Mouse (Mus musculus) layer of hippocampus, postnatal 25 days (tissue): ENCODE results near the gene Mapkapk3. TPM values are rescaled to one million over a fixed set of nuclear protein-coding genes. Genes with fewer than 3 reads are reported as not detected.

Experiments used
- DNase-seq, 2 experiments: peaks; one replicate each; pipeline ENCODE4 v3.0.0; 2022; ENCODE audit warnings: mixed read lengths in 2 of 2, low spot score in 1 of 2; ENCODE audit errors: extremely low spot score in 1 of 2
- total RNA-seq, 2 experiments: library from RNA; stranded (reverse); gene quantifications; 2 replicates each; pipeline ENCODE4 v1.2.3; 2021

The Mapkapk3 gene
- 1 to 10 TPM; 2.1 to 3.1 TPM for total RNA-seq

GRCm38 (mm10) chr9:107289211-107290076 is at the start of gene Mapkapk3:
TSS of gene Mapkapk3 (minus strand) at chr9:107289877.
- peak in 1 of 2 experiments; percentile 40 for DNase-seq

GRCm38 (mm10) chr9:107338172-107338883 is 48.7 kb upstream of the Mapkapk3 start, which contains the start of gene Hemk1:
TSS of gene Hemk1 (minus strand) at chr9:107338350.
- DNase-seq, result peak; percentile 68 to 76

- no peak for DNase-seq
These were observed 46.7 kb upstream of the Mapkapk3 start for GRCm38 (mm10) chr9:107336386-107336785.

- DNase-seq, result peak; percentile 42 to 66
These were observed 46.2 kb upstream of the Mapkapk3 start for GRCm38 (mm10) chr9:107335909-107336308.

GRCm38 (mm10) chr9:107335046-107335445 is 45.4 kb upstream of the Mapkapk3 start:
- DNase-seq, result no peak

- no peak for DNase-seq
These were observed 44.7 kb upstream of the Mapkapk3 start for GRCm38 (mm10) chr9:107334356-107334755.

GRCm38 (mm10) chr9:107333686-107334085 is 44.0 kb upstream of the Mapkapk3 start:
- DNase-seq, result no peak

GRCm38 (mm10) chr9:107330791-107331190 is 41.1 kb upstream of the Mapkapk3 start:
- DNase-seq, result no peak

- no peak for DNase-seq
These were observed 38.4 kb upstream of the Mapkapk3 start for GRCm38 (mm10) chr9:107327879-107328620.

- DNase-seq, result no peak
These were observed 36.2 kb upstream of the Mapkapk3 start for GRCm38 (mm10) chr9:107325904-107326303.

- no peak for DNase-seq
These were observed 35.3 kb upstream of the Mapkapk3 start for GRCm38 (mm10) chr9:107324799-107325561.

GRCm38 (mm10) chr9:107323558-107323957 is 33.9 kb upstream of the Mapkapk3 start:
- DNase-seq, result peak in 1 of 2 experiments; percentile 19

GRCm38 (mm10) chr9:107322461-107323050 is 32.9 kb upstream of the Mapkapk3 start:
- DNase-seq, result no peak

- no peak for DNase-seq
These were observed 26.1 kb upstream of the Mapkapk3 start for GRCm38 (mm10) chr9:107315791-107316190.

GRCm38 (mm10) chr9:107313926-107314325 is 24.2 kb upstream of the Mapkapk3 start:
- no peak for DNase-seq

GRCm38 (mm10) chr9:107312811-107313584 is 23.3 kb upstream of the Mapkapk3 start:
- DNase-seq, result no peak

GRCm38 (mm10) chr9:107309600-107309999 is 19.9 kb upstream of the Mapkapk3 start:
- DNase-seq, result no peak

GRCm38 (mm10) chr9:107309171-107309570 is 19.5 kb upstream of the Mapkapk3 start:
- DNase-seq, result no peak
